Mouse (Mus musculus) limb, embryonic 11.5 days (tissue): ENCODE results near the gene Trim11. TPM values are rescaled to one million over a fixed set of nuclear protein-coding genes. Genes with fewer than 3 reads are reported as not detected.

Experiments used
- ATAC-seq: fragments of 200-750 bp; cut with Nextera tagmentation; 2 replicates; pipeline ENCODE4 v1.8.0; 2017; ENCODE audit warnings: low read depth; ENCODE audit not compliant: insufficient number of reproducible peaks, low FRiP score, low TSS enrichment
- DNase-seq: peaks from one replicate; pipeline ENCODE4 v3.0.0-alpha.2; 2015; ENCODE audit warnings: low spot score
- H3K27ac ChIP-seq: fragments of 300-500 bp; sonication (generic); replicated peaks from 2 replicates; pipeline ENCODE4 v1.5.1; 2014; ENCODE audit warnings: low read depth, mild to moderate bottlenecking, low read length
- H3K27me3 ChIP-seq: fragments of 300-500 bp; sonication (generic); 2 replicates; pipeline ENCODE4 v1.6.1; 2014; ENCODE audit warnings: mild to moderate bottlenecking, low read length, mixed read lengths; ENCODE audit not compliant: control insufficient read depth, insufficient read depth
- H3K36me3 ChIP-seq: fragments of 300-500 bp; sonication (generic); 2 replicates; pipeline ENCODE4 v1.6.1; 2014; ENCODE audit warnings: mild to moderate bottlenecking, low read length, moderate library complexity, mixed read lengths; ENCODE audit not compliant: control insufficient read depth, insufficient read depth
- H3K4me1 ChIP-seq: fragments of 300-500 bp; sonication (generic); 2 replicates; pipeline ENCODE4 v1.6.1; 2014; ENCODE audit warnings: low read length, mixed read lengths; ENCODE audit not compliant: control insufficient read depth, insufficient read depth
- H3K4me2 ChIP-seq: fragments of 300-500 bp; sonication (generic); 2 replicates; pipeline ENCODE4 v1.6.1; 2014; ENCODE audit warnings: low read depth, mild to moderate bottlenecking, moderate library complexity; ENCODE audit not compliant: severe bottlenecking
- H3K4me3 ChIP-seq: fragments of 300-500 bp; sonication (generic); 2 replicates; pipeline ENCODE4 v1.5.1; 2014; ENCODE audit warnings: low read depth, low read length
- H3K9ac ChIP-seq: fragments of 300-500 bp; sonication (generic); 2 replicates; pipeline ENCODE4 v1.6.1; 2014; ENCODE audit warnings: mild to moderate bottlenecking, low read length
- H3K9me3 ChIP-seq: fragments of 300-500 bp; sonication (generic); 2 replicates; pipeline ENCODE4 v1.6.1; 2016; ENCODE audit warnings: low read length; ENCODE audit not compliant: control insufficient read depth
- WGBS: fragments of 180-500 bp; shearing (Covaris S2); extraction: QIAGEN DNeasy Blood & Tissue Kit; methylation state at CpG from one replicate; pipeline ENCODE4 v1.1.7; 2014; 5-methylcytosine and 5-hydroxymethylcytosine counted together
- polyA plus RNA-seq: library from polyadenylated mRNA; unstranded; fragments of >200 nt; fragmentation: Nextera tagmentation; extraction: Ambion mirVana; gene quantifications from 2 replicates; pipeline ENCODE4 v1.2.1, GENCODE M21; 2014

Gene Trim11
- polyA plus RNA-seq, 1 experiment from 2014 or later, result 19.0 TPM

DNA sequence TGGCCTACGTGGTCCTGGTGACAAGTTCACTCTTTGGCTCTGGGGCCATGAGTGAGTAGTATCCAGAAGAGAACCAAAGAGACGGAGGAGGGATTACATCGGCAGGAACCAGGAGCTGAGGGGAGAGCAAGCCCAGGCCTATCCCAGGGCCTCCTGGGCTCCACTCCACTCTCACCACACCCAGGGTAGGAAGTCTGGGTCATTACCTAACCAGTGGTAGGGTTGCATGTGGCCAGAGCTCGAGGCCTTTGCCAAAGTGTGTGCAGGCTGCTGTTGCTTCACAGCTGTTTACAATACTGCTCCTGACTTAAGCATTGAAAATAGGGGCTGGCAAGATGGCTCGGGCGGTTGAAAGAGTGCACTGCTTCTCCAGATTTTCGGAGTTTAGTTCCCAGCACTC lies 1.8 kb downstream of the Trim11 start:
- Histone ChIP-seq H3K4me1 (peaks cover 16% of the 10 kb centered on the region), H3K4me3 (no peak overlapping the region; the same call in 1 of the 2 replicates), H3K27ac (no peak overlapping the region), H3K27me3 (no peaks in the 10 kb centered on the region), H3K9ac (peak overlapping the region; percentile 27; the same call in 1 of the 2 replicates), H3K9me3 (no peaks in the 10 kb centered on the region), H3K4me2 (peak overlapping the region; percentile 95; the same call in 1 of the 2 replicates), H3K36me3 (peaks cover 6% of the 10 kb centered on the region)
- 84% methylated on average over 7 of the region's 7 CpGs for WGBS
- no peak for ATAC-seq
- DNase-seq, result no peak

GRCm38 (mm10) chr11:58980381-58980990 lies 2.6 kb downstream of the Trim11 start:
- Histone ChIP-seq H3K9ac (no peak overlapping the region), H3K27me3 (no peaks in the 10 kb centered on the region), H3K36me3 (peaks cover 6% of the 10 kb centered on the region), H3K4me2 (no peak overlapping the region), H3K9me3 (no peaks in the 10 kb centered on the region), H3K4me3 (no peak overlapping the region), H3K27ac (no peak overlapping the region), H3K4me1 (peaks cover 16% of the 10 kb centered on the region)
- DNase-seq (no peak), ATAC-seq (no peak)
- 66% methylated on average over 5 of the region's 5 CpGs for WGBS

DNA sequence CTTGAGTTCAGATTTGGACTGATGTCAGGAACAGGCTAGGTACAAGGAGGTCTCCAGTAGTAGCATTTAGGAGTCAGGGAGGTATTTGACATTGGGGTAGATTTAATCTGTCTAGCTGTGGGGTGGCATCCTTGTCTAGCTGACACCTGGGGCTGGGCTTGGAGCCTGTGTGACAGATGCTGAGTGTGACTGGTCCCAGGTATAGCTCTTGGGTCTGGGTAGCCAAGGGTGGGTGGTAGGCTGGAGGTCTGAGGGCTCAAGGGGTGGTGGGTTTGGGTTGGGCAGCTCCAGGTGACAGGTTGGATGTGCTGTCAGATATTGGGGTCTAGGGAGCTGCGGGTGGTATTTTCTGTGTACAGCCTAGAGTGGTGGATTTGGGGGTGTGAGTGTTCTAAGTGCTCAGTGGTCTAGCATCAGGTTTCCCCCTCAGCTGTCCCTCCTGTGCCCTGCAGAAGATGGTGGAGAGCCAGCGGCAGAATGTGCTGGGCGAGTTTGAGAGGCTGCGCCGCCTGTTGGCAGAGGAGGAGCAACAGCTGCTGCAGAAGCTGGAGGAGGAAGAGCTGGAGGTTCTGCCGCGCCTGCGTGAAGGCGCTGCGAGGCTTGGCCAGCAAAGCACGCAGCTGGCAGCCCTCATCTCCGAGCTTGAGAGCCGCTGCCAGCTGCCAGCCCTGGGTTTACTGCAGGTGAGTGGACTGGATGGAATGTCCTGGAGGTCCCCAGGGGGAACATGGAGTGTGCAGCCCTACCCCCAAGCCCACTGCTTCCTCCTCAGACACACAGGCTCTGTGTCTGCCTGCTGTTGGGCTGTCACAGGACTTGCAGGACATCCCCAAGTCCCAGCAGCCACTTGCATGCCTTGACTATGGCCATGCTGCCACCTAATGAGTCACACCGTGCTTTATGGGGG lies 3.9 kb downstream of the Trim11 start:
- WGBS, result 67% methylated on average over 14 of the region's 14 CpGs
- H3K4me3 ChIP-seq, result no peak overlapping the region

DNA sequence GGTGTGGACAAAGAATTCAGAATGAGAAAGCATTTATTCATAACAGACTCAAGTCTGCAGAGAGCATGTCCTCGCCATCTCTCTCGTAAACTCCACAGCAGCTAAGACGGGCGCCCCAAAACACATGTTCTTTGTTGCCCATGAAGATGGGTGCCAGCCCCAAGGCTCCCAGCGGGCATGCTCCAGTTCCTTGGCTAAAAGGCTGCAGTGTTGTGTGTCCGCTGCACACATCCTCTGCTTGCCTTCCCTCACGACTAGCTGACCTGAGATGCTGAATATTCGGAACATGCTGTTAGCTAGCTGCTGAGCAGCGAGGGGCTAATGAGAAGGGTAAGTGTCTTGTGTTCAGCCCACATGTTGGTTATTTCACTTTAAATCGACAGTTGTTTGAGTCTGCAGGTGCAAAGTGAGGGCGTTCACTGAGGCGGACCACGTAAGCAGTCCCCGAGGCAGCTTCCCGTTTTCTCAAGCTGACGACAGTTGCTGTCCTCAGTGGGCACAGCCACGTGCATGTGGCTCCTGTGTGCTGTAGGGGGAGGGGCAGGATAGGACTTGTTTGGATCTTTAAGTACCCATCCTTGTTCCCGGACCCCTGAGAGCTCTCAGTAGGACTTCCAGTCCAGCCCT lies 4.7 kb downstream of the Trim11 start:
- H3K36me3 ChIP-seq, result peaks cover 9% of the 10 kb centered on the region
- 93% methylated on average over 18 of the region's 18 CpGs for WGBS
- H3K9ac ChIP-seq, result no peak overlapping the region
- DNase-seq (no peak), ATAC-seq (no peak)
- H3K4me2 ChIP-seq, result no peak overlapping the region
- H3K9me3 ChIP-seq, result no peaks in the 10 kb centered on the region
- no peak overlapping the region for H3K27ac ChIP-seq
- H3K4me1 ChIP-seq, result peaks cover 16% of the 10 kb centered on the region
- H3K27me3 ChIP-seq, result no peaks in the 10 kb centered on the region
- H3K4me3 ChIP-seq, result no peak overlapping the region

More for the DNA sequence above, 3.9 kb downstream of the Trim11 start:
- Histone ChIP-seq H3K27ac (no peak overlapping the region), H3K36me3 (peaks cover 8% of the 10 kb centered on the region), H3K4me2 (no peak overlapping the region), H3K4me1 (peaks cover 16% of the 10 kb centered on the region), H3K9me3 (no peaks in the 10 kb centered on the region), H3K9ac (no peak overlapping the region), H3K27me3 (no peaks in the 10 kb centered on the region)
- ATAC-seq (no peak), DNase-seq (no peak)

DNA sequence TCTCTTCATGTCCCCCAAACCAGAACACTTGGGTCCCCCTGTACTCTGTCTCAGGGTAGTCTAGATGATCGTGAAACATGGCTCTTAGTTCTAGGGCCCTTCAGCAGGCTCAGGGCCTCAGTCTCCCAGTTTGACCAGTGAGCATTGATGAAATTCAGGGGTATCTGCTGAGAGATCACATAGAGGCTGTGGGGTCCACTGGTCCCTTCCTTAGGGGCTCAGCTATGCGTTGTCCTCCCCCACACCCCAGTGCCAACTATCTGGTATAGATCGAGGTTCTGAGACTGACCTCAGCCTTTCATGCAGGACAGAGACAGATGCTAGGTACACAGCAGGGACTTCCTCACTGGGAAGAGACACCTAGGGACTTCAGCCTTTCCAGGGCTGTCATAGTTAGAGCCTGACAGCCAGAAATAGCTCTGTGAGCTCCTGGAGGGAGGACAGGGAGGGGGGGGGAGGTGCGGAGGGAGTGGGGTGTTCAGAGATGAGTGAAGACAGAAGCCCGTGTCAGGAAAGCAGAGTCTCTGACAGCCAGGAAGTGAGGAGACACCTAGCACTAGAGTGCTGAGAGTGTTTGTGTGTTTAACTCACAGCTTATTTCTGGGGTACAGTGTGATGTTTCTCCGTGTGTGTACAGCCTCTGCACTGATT lies 5.9 kb downstream of the Trim11 start:
- Histone ChIP-seq H3K4me3 (no peak overlapping the region), H3K4me2 (no peak overlapping the region), H3K27me3 (no peaks in the 10 kb centered on the region), H3K36me3 (peaks cover 14% of the 10 kb centered on the region), H3K4me1 (peaks cover 15% of the 10 kb centered on the region), H3K27ac (no peak overlapping the region), H3K9me3 (no peaks in the 10 kb centered on the region), H3K9ac (no peak overlapping the region)
- WGBS, result 90% methylated on average over 6 of the region's 6 CpGs
- DNase-seq (no peak), ATAC-seq (no peak)

- H3K27me3 ChIP-seq, result no peaks in the 10 kb centered on the region
- no peak overlapping the region for H3K27ac ChIP-seq
- no peak for DNase-seq
- H3K4me1 ChIP-seq, result peaks cover 7% of the 10 kb centered on the region
- peaks cover 16% of the 10 kb centered on the region for H3K36me3 ChIP-seq
- no peaks in the 10 kb centered on the region for H3K9me3 ChIP-seq
- no peak overlapping the region for H3K4me2 ChIP-seq
- no peak overlapping the region for H3K4me3 ChIP-seq
- 93% methylated on average over 7 of the region's 7 CpGs for WGBS
- H3K9ac ChIP-seq, result no peak overlapping the region
- no peak for ATAC-seq
Observed at GRCm38 (mm10) chr11:58984657-58985056, 6.8 kb downstream of the Trim11 start.

- H3K4me2 ChIP-seq, result no peak overlapping the region
- H3K4me1 ChIP-seq, result no peaks in the 10 kb centered on the region
- no peak overlapping the region for H3K27ac ChIP-seq
- no peaks in the 10 kb centered on the region for H3K27me3 ChIP-seq
- H3K4me3 ChIP-seq, result no peak overlapping the region
- ATAC-seq, result no peak
- H3K36me3 ChIP-seq, result peaks cover 16% of the 10 kb centered on the region
- 93% methylated on average over 3 of the region's 3 CpGs for WGBS
- H3K9me3 ChIP-seq, result no peaks in the 10 kb centered on the region
- no peak overlapping the region for H3K9ac ChIP-seq
- DNase-seq, result no peak
Observed at GRCm38 (mm10) chr11:58985299-58985917, 7.5 kb downstream of the Trim11 start.

DNA sequence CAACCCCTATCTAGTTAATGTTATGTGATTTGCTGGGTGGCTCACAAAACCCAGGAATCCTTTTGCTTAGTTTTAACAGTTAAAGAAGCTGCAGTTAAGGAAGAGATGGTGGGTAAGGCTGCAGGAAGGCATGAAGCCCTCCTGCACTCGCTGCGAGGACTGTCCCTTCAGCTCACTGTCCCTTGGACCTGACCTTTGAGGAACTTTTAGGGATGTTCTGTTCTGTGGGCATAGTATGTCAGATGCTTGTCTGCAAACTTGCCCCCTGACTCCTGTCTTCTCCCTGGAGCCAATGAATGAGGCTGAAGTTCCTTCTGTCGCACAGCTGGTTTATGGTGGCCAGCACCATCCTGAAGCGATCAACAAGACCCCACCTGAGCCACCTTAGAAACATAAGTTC lies 11.3 kb downstream of the Trim11 start:
- DNase-seq, result no peak
- Histone ChIP-seq H3K36me3 (peaks cover 14% of the 10 kb centered on the region), H3K9ac (no peak overlapping the region), H3K9me3 (no peaks in the 10 kb centered on the region), H3K4me1 (no peaks in the 10 kb centered on the region), H3K4me3 (no peak overlapping the region), H3K4me2 (no peak overlapping the region), H3K27me3 (peaks cover 5% of the 10 kb centered on the region; the same call in 1 of the 2 replicates), H3K27ac (no peak overlapping the region)
- WGBS, result 93% methylated on average over 4 of the region's 4 CpGs
- no peak for ATAC-seq
